Mouse (Mus musculus) gastrocnemius, postnatal 10 days (tissue): ENCODE results near the gene Mccc2. TPM values are rescaled to one million over a fixed set of nuclear protein-coding genes. Genes with fewer than 3 reads are reported as not detected.
"Not testable (repeated sequence)": the region's sequence is repeated elsewhere in the genome, so short reads cannot be mapped to it uniquely, and the experiment has no call there.

Source experiments
- DNase-seq: peaks from one replicate; pipeline ENCODE4 v3.0.0; 2021; ENCODE audit warnings: mixed read lengths
- long read RNA-seq, 2 experiments: library from polyadenylated mRNA; stranded (forward); transcript quantifications; one replicate each; pipeline ENCODE4 v2.0.0; 2021
- total RNA-seq, 2 experiments: library from RNA; stranded (reverse); gene quantifications; 2 replicates each; pipeline ENCODE4 v1.2.3; 2021

The Mccc2 gene
- total RNA-seq = 10 to 100 TPM; 30.5 to 31.5 TPM
- long read RNA-seq, experiment 1, transcript Mccc2-201 (17 exons, 2,123 nt) = major isoform, 50 of 66 reads
- long read RNA-seq, experiment 1, partial matches to known transcripts = 5 of 66 reads
- long read RNA-seq, experiment 1, other reads (novel, unspliced or antisense) = 10 of 66 reads
- long read RNA-seq, experiment 2, transcript Mccc2-201 (17 exons, 2,123 nt) = major isoform, 62 of 78 reads
- long read RNA-seq, experiment 2, partial matches to known transcripts = 3 of 78 reads
- long read RNA-seq, experiment 2, other reads (novel, unspliced or antisense) = 13 of 78 reads

- DNase-seq = peak; percentile 80
These were observed at the start of gene Mccc2 for GRCm38 (mm10) chr13:100014906-100015895. Mccc2 (minus strand) TSS chr13:100015639.

GRCm38 (mm10) chr13:100063936-100064335 lies 48.5 kb upstream of the Mccc2 start:
- DNase-seq = no peak

GRCm38 (mm10) chr13:100057738-100058137 lies 42.3 kb upstream of the Mccc2 start:
- not testable (repeated sequence) for DNase-seq

- DNase-seq = no peak
These were observed 10.6 kb upstream of the Mccc2 start for GRCm38 (mm10) chr13:100026013-100026412.

GRCm38 (mm10) chr13:100016891-100017290 lies 1.5 kb upstream of the Mccc2 start:
- DNase-seq = no peak

GRCm38 (mm10) chr13:100015937-100016336 lies 498 bp upstream of the Mccc2 start:
- DNase-seq = no peak

- no peak for DNase-seq
These were observed 9.4 kb downstream of the Mccc2 start for GRCm38 (mm10) chr13:100005911-100006496.

GRCm38 (mm10) chr13:100001790-100002196 lies 13.6 kb downstream of the Mccc2 start:
- peak; percentile 79 for DNase-seq

- DNase-seq = no peak
These were observed 16.4 kb downstream of the Mccc2 start for GRCm38 (mm10) chr13:99999078-99999477.

GRCm38 (mm10) chr13:99998099-99998498 lies 17.3 kb downstream of the Mccc2 start:
- DNase-seq = no peak

- no peak for DNase-seq
These were observed 25.8 kb downstream of the Mccc2 start for GRCm38 (mm10) chr13:99989592-99989991.

GRCm38 (mm10) chr13:99983320-99983719 lies 32.1 kb downstream of the Mccc2 start:
- no peak for DNase-seq

- DNase-seq = no peak
These were observed 36.0 kb downstream of the Mccc2 start for GRCm38 (mm10) chr13:99979406-99979805.

GRCm38 (mm10) chr13:99970089-99970488 lies 45.4 kb downstream of the Mccc2 start:
- DNase-seq = no peak

GRCm38 (mm10) chr13:99967013-99967678 lies 48.3 kb downstream of the Mccc2 start:
- no peak for DNase-seq

GRCm38 (mm10) chr13:99963814-99964213 lies 51.6 kb downstream of the Mccc2 start:
- no peak for DNase-seq

- no peak for DNase-seq
These were observed 53.8 kb downstream of the Mccc2 start for GRCm38 (mm10) chr13:99961661-99962060.

GRCm38 (mm10) chr13:99955591-99955944 lies 59.9 kb downstream of the Mccc2 start:
- DNase-seq = no peak

- no peak for DNase-seq
These were observed 60.4 kb downstream of the Mccc2 start for GRCm38 (mm10) chr13:99954902-99955590.

- no peak for DNase-seq
These were observed 68.0 kb downstream of the Mccc2 start for GRCm38 (mm10) chr13:99947417-99947816.

GRCm38 (mm10) chr13:99943525-99943924 lies 71.9 kb downstream of the Mccc2 start:
- no peak for DNase-seq

GRCm38 (mm10) chr13:99940601-99941000 lies 74.8 kb downstream of the Mccc2 start:
- no peak for DNase-seq
